Mouse (Mus musculus) spleen, adult 2 months (tissue): ENCODE data around the gene Tmem102. TPM values are rescaled to one million over a fixed set of nuclear protein-coding genes. Genes with fewer than 3 reads are reported as not detected.

Experiments
- DNase-seq, 2 experiments: peaks; one replicate each; pipeline versions ENCODE4 v3.0.0 to v3.0.0-alpha.2; 2012 to 2021; ENCODE audit warnings: low spot score in 2 of 2, low read depth in 1 of 2
- H3K27ac ChIP-seq: fragments of 200-500 bp; 2 replicates; pipeline ENCODE4 v1.5.1; 2012; ENCODE audit warnings: low read length, inconsistent platforms; ENCODE audit not compliant: insufficient read depth
- H3K27me3 ChIP-seq: fragments of 200-500 bp; 2 replicates; pipeline ENCODE4 v1.6.1; 2012; ENCODE audit warnings: mild to moderate bottlenecking, moderate library complexity, low read length, inconsistent platforms; ENCODE audit not compliant: control insufficient read depth, insufficient read depth
- H3K36me3 ChIP-seq: fragments of 200-500 bp; 2 replicates; pipeline ENCODE4 v1.6.1; 2012; ENCODE audit warnings: mild to moderate bottlenecking, low read length, inconsistent platforms; ENCODE audit not compliant: control insufficient read depth, insufficient read depth
- H3K4me1 ChIP-seq: fragments of 200-500 bp; 2 replicates; pipeline ENCODE4 v1.6.1; 2011; ENCODE audit warnings: inconsistent platforms; ENCODE audit not compliant: control insufficient read depth, insufficient read depth, insufficient read length
- H3K4me3 ChIP-seq: fragments of 200-500 bp; 2 replicates; pipeline ENCODE4 v1.5.1; 2011; ENCODE audit warnings: mild to moderate bottlenecking, inconsistent platforms; ENCODE audit not compliant: insufficient read depth, insufficient read length; ENCODE audit errors: extremely low read depth
- CTCF ChIP-seq: fragments of 200-500 bp; IDR thresholded peaks from 2 replicates; pipeline ENCODE4 v1.5.1; 2011; ENCODE audit warnings: mild to moderate bottlenecking, inconsistent platforms; ENCODE audit not compliant: insufficient read depth, insufficient read length, insufficient replicate concordance; ENCODE audit errors: extremely low read depth
- POLR2A ChIP-seq: fragments of 200-500 bp; IDR thresholded peaks from 2 replicates; pipeline ENCODE4 v1.6.1; 2011; ENCODE audit warnings: low read depth, low read length, inconsistent platforms
- WGBS: fragments of 180-500 bp; shearing (Covaris S2); methylation state at CpG from one replicate; pipeline ENCODE4 v1.1.7; 2018; 5-methylcytosine and 5-hydroxymethylcytosine counted together
- polyA plus RNA-seq: library from polyadenylated mRNA; depleted of rRNA; stranded (reverse); fragments of >200 nt; gene quantifications from 2 replicates; pipeline ENCODE4 v1.2.3, GENCODE M21; 2012; rRNA removed

The Tmem102 gene
- 0.23 and 0.31 TPM in 2 replicates for polyA plus RNA-seq

DNA sequence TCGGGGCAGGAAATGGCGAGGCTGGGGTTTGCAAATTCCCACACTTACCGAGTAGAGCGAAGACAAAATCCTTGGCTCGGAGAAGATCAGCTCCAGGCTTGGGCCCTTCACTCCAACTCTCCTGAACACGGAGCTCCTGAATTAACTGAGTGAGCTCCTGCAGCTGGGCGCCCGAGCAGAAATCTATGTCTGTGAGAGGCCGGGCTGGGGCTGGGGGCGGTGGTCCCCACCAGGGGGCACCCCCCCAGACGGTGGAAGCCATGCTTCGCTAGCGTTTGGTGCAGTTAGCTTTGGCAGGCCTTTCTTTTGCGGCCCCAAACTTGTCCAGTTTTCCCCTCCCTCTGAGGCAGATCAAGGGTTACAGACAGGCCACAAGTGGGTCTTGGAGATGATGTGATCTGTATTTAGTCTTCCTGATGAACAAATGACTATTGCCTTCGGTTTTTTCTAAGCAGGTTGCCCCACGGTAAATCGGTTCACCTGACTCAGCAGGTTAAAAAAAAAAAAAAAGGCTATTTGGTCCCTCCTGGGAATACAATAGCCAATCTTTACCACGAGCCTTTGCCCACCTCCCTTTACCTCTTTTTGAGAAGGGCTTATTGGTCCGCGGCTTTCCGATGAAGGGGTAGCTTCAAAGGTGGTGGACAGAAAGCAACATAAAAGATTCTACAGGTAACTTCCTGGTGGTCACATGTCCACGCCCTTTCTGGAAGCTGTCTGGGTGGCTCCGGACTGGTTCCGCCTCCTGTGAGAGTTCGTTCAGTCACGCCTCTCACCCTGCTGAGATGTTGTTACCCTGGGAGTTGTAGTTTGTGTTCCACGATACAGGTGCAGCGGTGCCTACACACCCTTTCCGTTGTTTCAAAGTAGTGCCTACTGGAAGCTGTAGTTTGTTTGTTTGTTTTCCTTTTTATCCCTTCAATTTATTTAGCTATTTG lies at the start of gene Tmem102:
Gene Tmem102 (minus strand): TSS at position 653 of the 938 bp plus-strand sequence.
- TF ChIP-seq CTCF (no peak), POLR2A (no peak)
- no peak for DNase-seq
- WGBS: 56% methylated on average over 29 of the region's 29 CpGs
- H3K27ac ChIP-seq: no peak within 1 kb of the TSS
- H3K4me3 ChIP-seq: no peak within 1 kb of the TSS
- peaks cover 28% of the 10 kb centered on the region for H3K4me1 ChIP-seq
- peaks cover 28% of the 10 kb centered on the region for H3K27me3 ChIP-seq
- H3K36me3 ChIP-seq: no peaks in the 10 kb centered on the region

DNA sequence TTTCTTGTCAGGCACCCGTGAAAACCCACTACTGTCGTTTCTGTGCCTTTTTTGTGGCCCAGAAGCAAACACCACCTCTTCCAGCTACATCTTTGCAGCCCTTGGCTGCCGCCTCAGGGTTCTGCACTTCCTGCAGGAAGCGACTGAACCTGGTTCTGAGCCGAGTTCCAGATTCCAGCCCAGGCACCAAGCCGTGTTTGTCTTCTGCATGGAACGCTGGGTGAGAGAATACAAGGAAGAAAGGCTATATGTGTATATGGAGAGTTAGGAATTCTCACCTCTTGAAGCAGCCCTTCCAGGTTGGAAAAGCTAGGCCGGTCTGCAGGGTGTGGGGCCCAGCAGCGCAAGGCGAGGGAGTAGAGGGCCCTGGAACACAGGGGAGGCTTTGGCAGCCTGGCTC lies 49.3 kb upstream of the Tmem102 start:
- peaks cover 7% of the 10 kb centered on the region; the same call in 1 of the 2 replicates for H3K4me1 ChIP-seq
- no peaks in the 10 kb centered on the region for H3K27me3 ChIP-seq
- H3K36me3 ChIP-seq: no peaks in the 10 kb centered on the region
- 57% methylated on average over 10 of the region's 10 CpGs for WGBS
- H3K27ac ChIP-seq: peak overlapping the region; percentile 35; the same call in 1 of the 2 replicates
- no peak for DNase-seq
- no peak for TF ChIP-seq CTCF
- TF ChIP-seq POLR2A: no peak
- H3K4me3 ChIP-seq: no peak overlapping the region

DNA sequence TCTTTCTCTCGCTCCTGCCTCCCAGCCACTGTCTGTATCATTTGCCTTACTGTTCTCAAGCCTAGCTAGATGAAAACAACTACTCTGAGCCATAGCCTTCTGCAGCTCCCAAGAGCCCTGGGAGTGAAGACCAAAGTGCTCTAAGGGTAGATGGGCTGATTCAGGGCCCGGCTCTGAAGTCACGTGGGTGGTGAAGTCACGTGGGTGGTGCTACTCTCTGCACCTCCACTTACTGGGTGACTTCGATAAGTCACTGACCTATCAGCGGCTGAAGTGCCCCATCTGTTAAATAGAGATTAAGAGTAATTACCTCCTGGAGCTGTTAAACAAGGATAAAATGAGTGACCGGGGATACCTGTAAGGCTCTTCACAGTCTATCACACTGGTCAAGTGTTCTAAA lies 48.6 kb upstream of the Tmem102 start:
- H3K27me3 ChIP-seq: no peaks in the 10 kb centered on the region
- TF ChIP-seq CTCF: no peak
- TF ChIP-seq POLR2A: no peak
- no peak overlapping the region for H3K27ac ChIP-seq
- no peaks in the 10 kb centered on the region for H3K36me3 ChIP-seq
- 35% methylated on average over 7 of the region's 7 CpGs for WGBS
- no peak for DNase-seq
- H3K4me1 ChIP-seq: peaks cover 7% of the 10 kb centered on the region; the same call in 1 of the 2 replicates
- no peak overlapping the region for H3K4me3 ChIP-seq

DNA sequence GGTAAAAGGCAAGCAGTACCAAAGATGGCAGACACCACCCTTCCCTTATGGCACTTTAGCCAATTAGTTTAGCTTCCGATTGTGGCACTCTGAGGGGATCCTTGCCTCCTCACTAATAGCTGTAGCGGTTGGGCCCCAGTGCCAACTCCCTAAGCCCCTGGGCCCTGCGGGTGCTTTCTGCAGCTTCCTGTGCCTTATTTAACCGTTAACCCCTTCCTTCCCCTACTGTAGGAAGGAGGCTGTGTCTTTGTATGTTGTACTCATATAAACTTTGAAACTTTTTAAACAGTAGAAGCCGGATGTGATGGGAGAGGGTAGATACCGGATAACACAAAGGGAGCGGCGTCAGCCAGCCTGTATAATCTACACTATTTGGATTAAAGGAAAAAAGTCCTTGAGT lies 45.3 kb upstream of the Tmem102 start:
- no peak for DNase-seq
- Histone ChIP-seq H3K36me3 (no peaks in the 10 kb centered on the region), H3K27me3 (no peaks in the 10 kb centered on the region), H3K27ac (no peak overlapping the region), H3K4me3 (no peak overlapping the region), H3K4me1 (peaks cover 18% of the 10 kb centered on the region; the same call in 1 of the 2 replicates)
- TF ChIP-seq POLR2A (no peak), CTCF (no peak)
- WGBS: 18% methylated on average over 8 of the region's 8 CpGs

DNA sequence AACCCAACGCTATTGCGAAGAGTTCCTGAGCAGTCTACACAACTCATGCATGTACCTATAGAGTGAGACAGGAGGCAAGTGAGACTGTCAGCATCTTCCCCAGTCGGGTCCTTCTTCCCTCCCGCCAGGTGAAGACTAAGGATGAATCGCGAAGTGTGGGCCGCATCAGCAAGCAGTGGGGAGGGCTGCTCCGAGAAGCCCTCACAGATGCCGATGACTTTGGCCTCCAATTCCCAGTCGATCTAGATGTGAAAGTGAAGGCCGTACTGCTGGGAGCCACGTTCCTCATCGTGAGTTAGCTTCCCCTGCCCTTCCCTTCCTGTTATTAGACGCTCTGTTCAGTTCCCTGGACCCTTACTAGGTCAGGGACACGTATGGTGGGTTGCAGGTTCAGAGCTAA lies 44.5 kb upstream of the Tmem102 start:
- DNase-seq: no peak
- Histone ChIP-seq H3K27me3 (no peaks in the 10 kb centered on the region), H3K36me3 (no peaks in the 10 kb centered on the region), H3K4me3 (no peak overlapping the region), H3K4me1 (peaks cover 18% of the 10 kb centered on the region; the same call in 1 of the 2 replicates), H3K27ac (no peak overlapping the region)
- TF ChIP-seq CTCF: no peak
- no peak for TF ChIP-seq POLR2A
- 79% methylated on average over 15 of the region's 15 CpGs for WGBS

DNA sequence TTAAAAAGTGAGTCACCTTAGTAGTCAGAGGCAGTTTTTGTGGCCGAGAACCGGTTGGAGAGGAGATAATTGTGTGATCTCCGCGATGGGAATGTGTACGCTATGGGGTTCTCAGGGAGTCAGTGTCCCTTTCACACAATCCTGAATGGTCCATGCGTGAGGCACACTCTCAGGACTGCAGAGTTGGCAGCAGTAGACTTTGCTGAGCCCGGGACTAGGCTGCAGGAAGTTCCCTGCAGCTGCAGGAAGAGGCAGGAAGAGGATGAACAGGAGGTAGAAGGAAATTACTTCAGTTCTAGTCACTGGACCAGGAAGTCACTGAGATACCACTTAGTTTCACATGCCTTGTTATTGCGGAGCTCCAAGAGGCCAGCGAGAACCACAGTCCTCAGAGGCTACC lies 43.7 kb upstream of the Tmem102 start:
- H3K4me3 ChIP-seq: no peak overlapping the region
- no peaks in the 10 kb centered on the region for H3K36me3 ChIP-seq
- no peaks in the 10 kb centered on the region for H3K27me3 ChIP-seq
- TF ChIP-seq CTCF: no peak
- TF ChIP-seq POLR2A: no peak
- no peak overlapping the region for H3K27ac ChIP-seq
- WGBS: 59% methylated on average over 9 of the region's 9 CpGs
- DNase-seq: no peak
- H3K4me1 ChIP-seq: peaks cover 18% of the 10 kb centered on the region; the same call in 1 of the 2 replicates

DNA sequence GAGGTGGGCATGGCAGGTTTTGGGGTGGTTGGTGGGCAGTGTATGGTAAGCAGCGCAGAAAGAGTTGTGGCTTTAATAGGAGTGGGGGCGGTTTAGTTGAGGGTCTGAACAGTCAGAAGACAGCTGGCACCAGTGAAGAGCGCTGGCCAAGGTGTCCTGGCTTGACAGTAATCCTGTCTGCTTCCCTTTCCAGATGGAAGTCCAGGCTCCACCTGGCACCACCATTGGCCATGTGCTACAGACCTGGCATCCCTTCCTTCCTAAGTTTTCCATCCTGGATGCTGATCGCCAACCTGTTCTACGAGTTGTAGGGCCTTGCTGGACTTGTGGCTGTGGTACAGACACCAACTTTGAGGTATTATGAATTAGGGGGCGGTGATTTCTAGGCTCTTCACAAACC lies 42.6 kb upstream of the Tmem102 start:
- Histone ChIP-seq H3K4me1 (peaks cover 18% of the 10 kb centered on the region; the same call in 1 of the 2 replicates), H3K36me3 (no peaks in the 10 kb centered on the region), H3K4me3 (no peak overlapping the region), H3K27me3 (no peaks in the 10 kb centered on the region), H3K27ac (no peak overlapping the region)
- 95% methylated on average over 6 of the region's 6 CpGs for WGBS
- no peak for TF ChIP-seq POLR2A
- no peak for TF ChIP-seq CTCF
- DNase-seq: no peak
